Mouse (Mus musculus): ENCODE measurements around the gene Txlng.

Gene Txlng

GRCm38 (mm10) chrX:162829203-162829708 lies at the start of gene Txlng:
Txlng (minus strand) TSS chrX:162829454.
- TF ChIP-seq GATA4 (IDR thresholded peaks at IDR 0.05; ENCODE audit: insufficient replicate concordance, low read length) = no peak

DNA sequence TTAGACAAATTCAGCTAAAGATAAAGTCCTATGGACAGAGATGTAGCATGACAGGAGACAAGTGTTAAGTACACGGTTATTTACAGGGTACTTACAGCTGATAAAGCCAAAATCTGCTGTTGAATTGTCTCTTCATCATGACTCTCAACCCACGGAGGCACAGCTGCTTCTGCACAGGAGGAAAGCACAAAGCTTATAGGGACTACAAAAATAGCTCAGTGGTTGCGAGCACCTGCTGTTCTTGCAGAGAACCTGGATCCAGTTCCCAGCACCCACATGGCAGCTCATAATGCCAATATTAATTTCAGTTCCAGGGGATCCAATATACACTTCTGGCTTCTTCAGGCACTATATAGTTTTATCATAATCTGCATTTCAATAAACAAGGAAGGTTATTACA lies 49.0 kb upstream of the Txlng start:
- no peak for TF ChIP-seq GATA4 (IDR thresholded peaks at IDR 0.05; ENCODE audit: insufficient replicate concordance, low read length)

DNA sequence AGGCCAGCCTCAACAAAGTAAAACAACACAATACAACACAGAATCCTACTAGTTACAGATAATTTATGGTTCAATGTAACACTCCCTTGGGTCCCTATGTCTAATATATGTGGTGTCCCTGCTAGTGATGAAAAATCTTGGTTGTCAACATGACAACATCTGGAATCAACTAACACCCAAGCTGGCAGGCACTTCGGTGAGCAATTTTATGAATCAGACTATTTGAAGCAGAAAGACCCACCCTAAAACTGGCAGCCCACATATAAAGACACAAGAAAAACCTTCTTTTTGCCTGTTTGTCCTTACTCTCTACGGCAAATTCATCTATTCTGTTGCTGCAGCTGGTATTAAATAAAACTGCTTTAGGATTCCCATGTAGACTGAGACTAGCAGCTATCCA lies 44.5 kb upstream of the Txlng start:
- TF ChIP-seq GATA4 (IDR thresholded peaks at IDR 0.05; ENCODE audit: insufficient replicate concordance, low read length) = no peak

GRCm38 (mm10) chrX:162871734-162872517 lies 42.7 kb upstream of the Txlng start:
- TF ChIP-seq GATA4 (IDR thresholded peaks at IDR 0.05; ENCODE audit: insufficient replicate concordance, low read length) = no peak

- no peak for TF ChIP-seq GATA4 (IDR thresholded peaks at IDR 0.05; ENCODE audit: insufficient replicate concordance, low read length)
These were observed 39.2 kb upstream of the Txlng start for GRCm38 (mm10) chrX:162868294-162868965.

- TF ChIP-seq GATA4 (IDR thresholded peaks at IDR 0.05; ENCODE audit: insufficient replicate concordance, low read length) = no peak
These were observed 19.4 kb upstream of the Txlng start for GRCm38 (mm10) chrX:162848682-162849081.

DNA sequence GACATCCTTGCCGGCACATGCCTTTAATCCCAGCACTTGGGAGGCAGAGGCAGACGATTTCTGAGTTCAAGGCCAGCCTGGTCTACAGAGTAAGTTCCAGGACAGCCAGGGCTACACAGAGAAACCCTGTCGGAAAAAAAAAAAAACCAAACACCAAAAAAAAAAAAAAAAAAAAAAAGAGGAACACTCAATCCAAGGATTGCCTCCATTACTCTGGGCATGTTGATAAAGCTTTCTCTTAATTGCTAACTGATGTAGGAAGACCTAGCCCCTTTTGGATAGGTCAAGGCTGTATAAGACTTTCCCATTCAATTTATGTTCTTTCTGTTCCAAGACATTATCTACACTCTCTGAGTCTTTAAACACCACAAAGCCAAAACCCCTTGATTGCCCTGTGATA lies 16.3 kb upstream of the Txlng start:
- no peak for TF ChIP-seq GATA4 (IDR thresholded peaks at IDR 0.05; ENCODE audit: insufficient replicate concordance, low read length)

DNA sequence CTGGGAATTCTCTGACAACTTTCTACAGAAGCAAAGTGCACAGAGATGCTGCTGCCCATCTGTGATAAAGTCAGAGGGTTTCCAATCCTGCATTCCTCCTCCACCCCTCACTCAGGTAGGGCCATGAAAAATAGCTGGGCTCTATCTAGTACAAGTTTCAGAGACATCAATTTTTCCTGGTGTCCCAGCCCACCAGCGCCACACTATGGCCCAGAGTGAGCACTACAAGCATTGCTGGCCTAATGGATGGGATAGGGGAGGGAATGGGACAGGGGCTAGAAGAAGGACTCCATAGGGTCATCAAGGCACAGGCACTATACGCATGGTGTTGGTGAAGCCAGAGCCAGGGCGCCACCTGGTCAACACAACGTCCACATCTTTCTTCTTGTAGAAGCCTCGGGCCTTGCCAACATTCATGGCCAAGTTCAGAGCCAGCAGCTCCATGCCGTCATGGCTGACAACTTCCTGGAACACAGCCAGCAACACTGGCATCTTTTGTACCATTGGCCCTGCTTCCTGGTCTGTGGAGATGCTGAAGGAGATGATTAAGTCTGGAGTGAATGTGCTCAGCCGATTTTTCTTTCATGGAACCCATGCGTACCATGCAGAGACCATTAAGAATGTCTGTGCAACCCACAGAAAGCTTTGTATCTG lies 15.3 kb upstream of the Txlng start:
- TF ChIP-seq GATA4 (IDR thresholded peaks at IDR 0.05; ENCODE audit: insufficient replicate concordance, low read length) = no peak

GRCm38 (mm10) chrX:162832101-162832500 lies 2.8 kb upstream of the Txlng start:
- TF ChIP-seq GATA4 (IDR thresholded peaks at IDR 0.05; ENCODE audit: insufficient replicate concordance, low read length) = no peak

- TF ChIP-seq GATA4 (IDR thresholded peaks at IDR 0.05; ENCODE audit: insufficient replicate concordance, low read length) = no peak
These were observed 2.3 kb upstream of the Txlng start for GRCm38 (mm10) chrX:162831542-162831941.

GRCm38 (mm10) chrX:162831036-162831435 lies 1.8 kb upstream of the Txlng start:
- TF ChIP-seq GATA4 (IDR thresholded peaks at IDR 0.05; ENCODE audit: insufficient replicate concordance, low read length) = no peak

- TF ChIP-seq GATA4 (IDR thresholded peaks at IDR 0.05; ENCODE audit: insufficient replicate concordance, low read length) = no peak
These were observed 487 bp upstream of the Txlng start for GRCm38 (mm10) chrX:162829741-162830140.

- no peak for TF ChIP-seq GATA4 (IDR thresholded peaks at IDR 0.05; ENCODE audit: insufficient replicate concordance, low read length)
These were observed 471 bp downstream of the Txlng start for GRCm38 (mm10) chrX:162828783-162829182.

- TF ChIP-seq GATA4 (IDR thresholded peaks at IDR 0.05; ENCODE audit: insufficient replicate concordance, low read length) = no peak
These were observed 1.2 kb downstream of the Txlng start for GRCm38 (mm10) chrX:162828016-162828415.

DNA sequence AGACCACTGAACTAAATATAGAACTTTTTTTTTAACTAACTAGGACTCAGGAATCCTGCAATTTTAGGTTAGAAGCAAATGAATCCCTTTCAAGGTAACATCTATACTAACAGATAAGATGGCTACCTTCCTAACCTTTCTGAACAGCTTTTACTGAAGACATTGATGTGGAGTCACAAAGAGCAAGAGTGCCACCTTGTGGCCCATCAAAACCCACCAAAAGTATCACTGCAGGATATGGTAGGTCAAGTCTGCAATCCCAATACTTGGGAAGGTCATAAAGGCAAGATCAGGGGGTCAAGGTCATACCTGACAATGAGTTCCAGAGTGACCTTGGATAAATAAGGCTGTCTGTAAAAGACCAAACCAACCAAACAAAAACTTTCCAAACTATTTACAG lies 28.9 kb downstream of the Txlng start:
- TF ChIP-seq GATA4 (IDR thresholded peaks at IDR 0.05; ENCODE audit: insufficient replicate concordance, low read length) = no peak

- TF ChIP-seq GATA4 (IDR thresholded peaks at IDR 0.05; ENCODE audit: insufficient replicate concordance, low read length) = no peak
These were observed 40.9 kb downstream of the Txlng start for GRCm38 (mm10) chrX:162788372-162788771.
